Mouse (Mus musculus) neural tube, embryonic 13.5 days (tissue): Measurements from ENCODE around the gene Xrcc5. TPM values are rescaled to one million over a fixed set of nuclear protein-coding genes. Genes with fewer than 3 reads are reported as not detected.

Experiments used
- ATAC-seq: fragments of 200-750 bp; cut with Nextera tagmentation; 2 replicates; pipeline ENCODE4 v1.8.0; 2017; ENCODE audit warnings: low read depth, mild to moderate bottlenecking, moderate TSS enrichment, moderate library complexity
- H3K27ac ChIP-seq: fragments of 300-500 bp; sonication (generic); replicated peaks from 2 replicates; pipeline ENCODE4 v1.5.1; 2015; ENCODE audit warnings: moderate library complexity, mild to moderate bottlenecking, inconsistent platforms
- H3K27me3 ChIP-seq: fragments of 300-500 bp; sonication (generic); 2 replicates; pipeline ENCODE4 v1.6.1; 2015; ENCODE audit warnings: mild to moderate bottlenecking, inconsistent platforms
- H3K36me3 ChIP-seq: fragments of 300-500 bp; sonication (generic); 2 replicates; pipeline ENCODE4 v1.6.1; 2015; ENCODE audit warnings: mild to moderate bottlenecking, inconsistent platforms
- H3K4me1 ChIP-seq: fragments of 300-500 bp; sonication (generic); replicated peaks from 2 replicates; pipeline ENCODE4 v1.6.1; 2015; ENCODE audit warnings: inconsistent platforms
- H3K4me2 ChIP-seq: fragments of 300-500 bp; sonication (generic); 2 replicates; pipeline ENCODE4 v1.6.1; 2015; ENCODE audit warnings: inconsistent platforms, mild to moderate bottlenecking, moderate library complexity
- H3K4me3 ChIP-seq: fragments of 300-500 bp; sonication (generic); 2 replicates; pipeline ENCODE4 v1.5.1; 2015; ENCODE audit warnings: mild to moderate bottlenecking, inconsistent platforms
- H3K9ac ChIP-seq: fragments of 300-500 bp; sonication (generic); 2 replicates; pipeline ENCODE4 v1.6.1; 2015; ENCODE audit warnings: moderate library complexity, mild to moderate bottlenecking, inconsistent platforms
- H3K9me3 ChIP-seq: fragments of 300-500 bp; sonication (generic); 2 replicates; pipeline ENCODE4 v1.6.1; 2016; ENCODE audit warnings: inconsistent platforms
- WGBS: fragments of 180-500 bp; shearing (Covaris S2); methylation state at CpG from one replicate; pipeline ENCODE4 v1.1.7; 2015; 5-methylcytosine and 5-hydroxymethylcytosine counted together
- polyA plus RNA-seq: library from polyadenylated mRNA; unstranded; fragments of >200 nt; fragmentation: Nextera tagmentation; extraction: Ambion mirVana; gene quantifications from 2 replicates; pipeline ENCODE4 v1.2.1, GENCODE M21; 2015

The Xrcc5 gene
- polyA plus RNA-seq, 1 experiment from 2014 or later: 26.3 TPM

GRCm38 (mm10) chr1:72293869-72294663, 13.2 kb upstream of the Xrcc5 start:
- Histone ChIP-seq H3K27ac (no peak overlapping the region), H3K4me3 (no peak overlapping the region), H3K4me2 (no peak overlapping the region), H3K36me3 (peaks cover 34% of the 10 kb centered on the region), H3K27me3 (no peaks in the 10 kb centered on the region), H3K9ac (no peak overlapping the region), H3K9me3 (no peaks in the 10 kb centered on the region), H3K4me1 (no peaks in the 10 kb centered on the region)
- ATAC-seq: no peak
- 69% methylated on average over 4 of the region's 4 CpGs for WGBS

- Histone ChIP-seq H3K4me1 (no peaks in the 10 kb centered on the region), H3K4me3 (no peak overlapping the region)
- 91% methylated on average over 8 of the region's 8 CpGs for WGBS
Observed at GRCm38 (mm10) chr1:72295746-72296145, 11.5 kb upstream of the Xrcc5 start.

GRCm38 (mm10) chr1:72301845-72302244, 5.4 kb upstream of the Xrcc5 start:
- Histone ChIP-seq H3K4me2 (no peak overlapping the region), H3K4me3 (no peak overlapping the region), H3K9ac (no peak overlapping the region), H3K27ac (no peak overlapping the region), H3K27me3 (no peaks in the 10 kb centered on the region), H3K9me3 (no peaks in the 10 kb centered on the region), H3K36me3 (peaks cover 43% of the 10 kb centered on the region), H3K4me1 (peaks cover 6% of the 10 kb centered on the region)
- 87% methylated on average over 1 of the region's 1 CpGs for WGBS
- no peak for ATAC-seq

More at GRCm38 (mm10) chr1:72295746-72296145, 11.5 kb upstream of the Xrcc5 start:
- H3K27me3 ChIP-seq: no peaks in the 10 kb centered on the region
- H3K36me3 ChIP-seq: peaks cover 47% of the 10 kb centered on the region
- H3K27ac ChIP-seq: no peak overlapping the region
- no peak overlapping the region for H3K4me2 ChIP-seq
- no peak overlapping the region for H3K9ac ChIP-seq
- no peaks in the 10 kb centered on the region for H3K9me3 ChIP-seq
- no peak for ATAC-seq

DNA sequence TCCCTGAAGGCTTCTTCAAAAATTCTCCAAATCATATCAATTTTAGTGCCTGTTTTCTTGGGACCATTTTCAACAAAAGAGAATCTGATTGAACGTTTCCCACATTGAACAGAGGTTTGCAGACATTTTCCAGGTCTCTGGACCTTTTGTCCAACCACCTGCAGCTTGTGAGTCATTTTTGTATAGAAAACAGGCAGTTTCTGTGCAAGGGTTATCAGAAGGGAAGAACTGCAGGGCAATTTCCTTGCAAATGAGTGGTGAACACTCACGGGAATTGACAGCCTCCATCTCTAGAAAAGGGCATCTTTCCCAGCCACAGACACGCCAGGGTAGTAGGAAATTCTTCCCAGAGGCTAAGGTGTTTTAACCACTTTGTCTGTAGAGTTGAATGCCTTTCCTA, 980 bp upstream of the Xrcc5 start:
- peaks cover 6% of the 10 kb centered on the region for H3K36me3 ChIP-seq
- peak overlapping the region; percentile 69 for H3K4me2 ChIP-seq
- H3K4me1 ChIP-seq: peaks cover 29% of the 10 kb centered on the region
- no peaks in the 10 kb centered on the region for H3K27me3 ChIP-seq
- H3K9ac ChIP-seq: 0 out of 2 replicates have a peak overlapping the region, but pooled peaks have one; percentile 83
- no peak for ATAC-seq
- WGBS: 33% methylated on average over 3 of the region's 3 CpGs
- no peaks in the 10 kb centered on the region for H3K9me3 ChIP-seq
- H3K27ac ChIP-seq: peak overlapping the region; percentile 55
- no peak overlapping the region; the same call in 1 of the 2 replicates for H3K4me3 ChIP-seq

DNA sequence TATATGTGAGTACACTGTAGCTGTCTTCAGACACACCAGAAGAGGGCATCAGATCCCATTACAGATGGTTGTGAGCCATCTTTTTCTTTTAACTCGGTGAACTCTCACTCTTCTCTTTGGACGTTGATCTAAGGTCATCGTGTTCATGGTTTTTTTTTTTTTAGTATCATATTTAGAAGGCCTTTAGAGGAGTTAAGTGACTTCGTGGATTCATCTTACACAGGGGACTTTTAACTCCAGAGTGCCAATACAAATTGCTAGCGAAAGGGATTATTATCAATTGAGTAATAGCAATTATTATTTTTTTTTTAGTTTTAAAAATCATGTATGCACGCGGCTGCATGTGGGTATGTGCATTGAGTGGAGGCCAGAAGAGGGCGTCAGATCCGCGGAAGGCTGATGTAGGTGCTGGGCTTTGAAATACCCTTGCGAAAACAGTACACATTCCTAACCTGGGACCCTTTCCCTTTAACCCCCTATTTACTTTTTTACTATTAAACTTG, 491 bp upstream of the Xrcc5 start:
- ATAC-seq: peak; percentile 85
- peaks cover 3% of the 10 kb centered on the region; the same call in 1 of the 2 replicates for H3K36me3 ChIP-seq
- peaks cover 29% of the 10 kb centered on the region for H3K4me1 ChIP-seq
- no peaks in the 10 kb centered on the region for H3K27me3 ChIP-seq
- no peaks in the 10 kb centered on the region for H3K9me3 ChIP-seq
- peak overlapping the region; percentile 92 for H3K27ac ChIP-seq
- H3K4me3 ChIP-seq: peak overlapping the region; percentile 64
- peak overlapping the region; percentile 69 for H3K4me2 ChIP-seq
- 2% methylated on average over 11 of the region's 11 CpGs for WGBS
- peak overlapping the region; percentile 83 for H3K9ac ChIP-seq

DNA sequence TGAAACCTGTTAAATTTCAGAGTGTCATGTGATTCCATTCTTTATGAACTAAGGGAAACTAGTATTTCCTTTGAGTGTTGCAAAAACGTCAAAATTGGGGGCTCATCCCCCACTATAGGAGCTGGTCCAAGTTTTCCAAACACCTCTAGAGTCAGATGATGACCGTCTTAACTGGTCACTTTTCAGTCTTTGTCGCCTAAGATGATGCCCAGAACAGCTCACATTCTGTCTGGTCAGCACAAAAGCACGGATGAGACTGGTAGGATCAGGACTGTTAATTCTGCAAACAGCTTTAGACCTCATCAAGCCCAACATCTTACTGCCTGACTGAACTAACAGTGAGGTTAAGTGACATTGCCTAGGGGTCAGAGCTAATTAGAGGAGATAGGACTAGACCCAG, 1.7 kb downstream of the Xrcc5 start:
- H3K27ac ChIP-seq: no peak overlapping the region
- no peaks in the 10 kb centered on the region for H3K27me3 ChIP-seq
- H3K4me3 ChIP-seq: no peak overlapping the region
- 67% methylated on average over 4 of the region's 4 CpGs for WGBS
- no peak overlapping the region for H3K9ac ChIP-seq
- peaks cover 4% of the 10 kb centered on the region; the same call in 1 of the 2 replicates for H3K36me3 ChIP-seq
- H3K4me2 ChIP-seq: no peak overlapping the region
- no peak for ATAC-seq
- no peaks in the 10 kb centered on the region for H3K9me3 ChIP-seq
- H3K4me1 ChIP-seq: peaks cover 29% of the 10 kb centered on the region

DNA sequence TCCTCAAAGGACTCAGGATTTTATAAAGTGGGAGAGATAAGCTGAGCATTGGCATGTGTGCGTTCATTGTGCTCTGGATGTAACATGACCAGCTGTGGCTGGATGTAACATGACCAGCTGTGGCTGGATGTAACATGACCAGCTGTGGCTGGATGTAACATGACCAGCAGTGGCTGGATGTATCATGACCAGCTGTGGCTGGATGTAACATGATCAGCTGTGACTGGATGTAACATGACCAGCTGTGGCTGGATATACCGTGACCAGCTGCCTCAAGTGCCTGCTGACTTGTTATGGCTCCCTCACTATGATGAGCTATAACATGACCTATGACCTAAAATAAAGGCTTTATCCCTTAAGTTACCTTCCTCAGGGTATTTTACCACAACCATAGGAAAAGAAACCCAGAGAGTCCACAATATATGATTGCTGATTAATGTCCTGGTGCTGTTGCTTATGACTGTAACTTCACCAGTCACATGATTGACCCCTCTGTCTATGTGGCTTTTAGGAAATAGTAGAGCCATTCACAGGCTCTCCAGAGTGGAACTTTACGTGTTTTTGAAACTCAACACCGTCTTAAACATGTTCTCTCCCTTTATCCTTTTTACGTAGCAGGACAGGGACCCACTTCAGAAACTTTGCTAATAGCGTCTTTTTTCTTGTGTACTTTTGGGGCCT, 2.7 kb downstream of the Xrcc5 start:
- ATAC-seq: no peak
- Histone ChIP-seq H3K27me3 (no peaks in the 10 kb centered on the region), H3K4me2 (no peak overlapping the region), H3K36me3 (peaks cover 4% of the 10 kb centered on the region; the same call in 1 of the 2 replicates), H3K4me3 (no peak overlapping the region), H3K4me1 (peaks cover 29% of the 10 kb centered on the region), H3K27ac (no peak overlapping the region), H3K9me3 (no peaks in the 10 kb centered on the region), H3K9ac (no peak overlapping the region)
- 50% methylated on average over 6 of the region's 6 CpGs for WGBS

GRCm38 (mm10) chr1:72312701-72313398, 5.6 kb downstream of the Xrcc5 start:
- Histone ChIP-seq H3K27me3 (no peaks in the 10 kb centered on the region), H3K4me2 (no peak overlapping the region), H3K4me1 (peaks cover 23% of the 10 kb centered on the region), H3K36me3 (peaks cover 21% of the 10 kb centered on the region), H3K9ac (no peak overlapping the region), H3K9me3 (no peaks in the 10 kb centered on the region), H3K4me3 (no peak overlapping the region), H3K27ac (no peak overlapping the region)
- no peak for ATAC-seq
- 80% methylated on average over 9 of the region's 9 CpGs for WGBS

- Histone ChIP-seq H3K27me3 (no peaks in the 10 kb centered on the region), H3K9ac (no peak overlapping the region), H3K27ac (no peak overlapping the region), H3K4me2 (no peak overlapping the region), H3K36me3 (peaks cover 25% of the 10 kb centered on the region), H3K4me3 (no peak overlapping the region), H3K9me3 (no peaks in the 10 kb centered on the region), H3K4me1 (peaks cover 16% of the 10 kb centered on the region)
- WGBS: 73% methylated on average over 5 of the region's 5 CpGs
- ATAC-seq: peak; percentile 37; the same call in 1 of the 2 replicates
Observed at GRCm38 (mm10) chr1:72313399-72314039, 6.3 kb downstream of the Xrcc5 start.

- H3K9me3 ChIP-seq: no peaks in the 10 kb centered on the region
- H3K27ac ChIP-seq: no peak overlapping the region
- H3K4me1 ChIP-seq: no peaks in the 10 kb centered on the region
- WGBS: 84% methylated on average over 4 of the region's 4 CpGs
- no peak overlapping the region for H3K9ac ChIP-seq
- peaks cover 43% of the 10 kb centered on the region for H3K36me3 ChIP-seq
- no peak overlapping the region for H3K4me3 ChIP-seq
- ATAC-seq: no peak
- no peak overlapping the region for H3K4me2 ChIP-seq
- H3K27me3 ChIP-seq: no peaks in the 10 kb centered on the region
Observed at GRCm38 (mm10) chr1:72315447-72315846, 8.2 kb downstream of the Xrcc5 start.

DNA sequence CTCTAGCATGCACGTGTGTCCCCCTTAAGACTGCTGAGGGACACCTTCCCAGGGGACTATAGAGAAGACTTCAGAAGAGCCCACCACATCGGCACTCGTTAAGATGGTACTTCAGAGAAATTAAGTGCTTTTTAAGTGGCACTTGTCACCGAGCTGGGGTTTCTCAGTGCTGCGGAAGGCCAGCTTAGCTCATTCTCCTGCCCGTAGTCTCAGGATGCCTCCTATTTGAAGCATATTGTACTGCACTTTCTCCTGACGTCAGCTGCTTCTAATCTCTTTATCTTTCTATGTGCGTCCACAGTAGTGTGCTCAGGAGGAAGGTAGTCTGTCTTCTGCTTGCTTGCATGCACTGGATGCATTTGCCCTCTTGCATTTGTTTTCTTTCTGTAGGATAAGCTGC, 9.2 kb downstream of the Xrcc5 start:
- H3K27ac ChIP-seq: no peak overlapping the region
- 80% methylated on average over 8 of the region's 8 CpGs for WGBS
- peaks cover 53% of the 10 kb centered on the region for H3K36me3 ChIP-seq
- no peak overlapping the region for H3K9ac ChIP-seq
- ATAC-seq: peak; percentile 28; the same call in 1 of the 2 replicates
- H3K4me3 ChIP-seq: no peak overlapping the region
- H3K4me1 ChIP-seq: no peaks in the 10 kb centered on the region
- no peaks in the 10 kb centered on the region for H3K27me3 ChIP-seq
- no peaks in the 10 kb centered on the region for H3K9me3 ChIP-seq
- H3K4me2 ChIP-seq: no peak overlapping the region
